Mouse (Mus musculus) heart, postnatal 0 days (tissue): Measurements from ENCODE around the gene Fgfr2. TPM values are rescaled to one million over a fixed set of nuclear protein-coding genes. Genes with fewer than 3 reads are reported as not detected.

Source experiments
- ATAC-seq: fragments of 200-750 bp; cut with Nextera tagmentation; 2 replicates; pipeline ENCODE4 v1.8.0; 2017; ENCODE audit warnings: low read depth, moderate number of reproducible peaks, moderate library complexity; ENCODE audit not compliant: insufficient read depth
- DNase-seq: peaks from one replicate; pipeline ENCODE4 v3.0.0-alpha.2; 2016; ENCODE audit warnings: low spot score
- H3K27ac ChIP-seq: fragments of 300-500 bp; sonication (generic); 2 replicates; pipeline ENCODE4 v1.5.1; 2014; ENCODE audit warnings: low read depth, mild to moderate bottlenecking
- H3K27me3 ChIP-seq: fragments of 300-500 bp; sonication (generic); 2 replicates; pipeline ENCODE4 v1.6.1; 2014; ENCODE audit warnings: low read length, mixed read lengths; ENCODE audit not compliant: control insufficient read depth, insufficient read depth
- H3K36me3 ChIP-seq: fragments of 300-500 bp; sonication (generic); replicated peaks from 2 replicates; pipeline ENCODE4 v1.6.1; 2014; ENCODE audit warnings: low read length, mixed read lengths; ENCODE audit not compliant: control insufficient read depth, insufficient read depth
- H3K4me1 ChIP-seq: fragments of 300-500 bp; sonication (generic); 2 replicates; pipeline ENCODE4 v1.6.1; 2014; ENCODE audit warnings: antibody characterized with exemption; ENCODE audit not compliant: control insufficient read depth, insufficient read depth
- H3K4me2 ChIP-seq: fragments of 300-500 bp; sonication (generic); 2 replicates; pipeline ENCODE4 v1.6.1; 2014; ENCODE audit warnings: low read depth, mild to moderate bottlenecking, low read length, moderate library complexity
- H3K4me3 ChIP-seq: fragments of 300-500 bp; sonication (generic); 2 replicates; pipeline ENCODE4 v1.5.1; 2014; ENCODE audit warnings: low read depth, low read length
- H3K9ac ChIP-seq: fragments of 300-500 bp; sonication (generic); replicated peaks from 2 replicates; pipeline ENCODE4 v1.6.1; 2014; ENCODE audit warnings: low read depth, low read length, mixed read lengths
- H3K9me3 ChIP-seq: fragments of 300-500 bp; sonication (generic); replicated peaks from 2 replicates; pipeline ENCODE4 v1.6.1; 2016; ENCODE audit warnings: low read length; ENCODE audit not compliant: control insufficient read depth
- CTCF ChIP-seq: IDR thresholded peaks from 2 replicates; pipeline ENCODE4 v1.5.1; 2016; ENCODE audit warnings: antibody characterized with exemption, control low read depth, low read depth
- EP300 ChIP-seq: IDR thresholded peaks from 2 replicates; pipeline ENCODE4 v1.6.1; 2016; ENCODE audit warnings: antibody characterized with exemption, low read depth
- WGBS: fragments of 180-500 bp; shearing (Covaris S2); extraction: QIAGEN DNeasy Blood & Tissue Kit; methylation state at CpG from one replicate; pipeline ENCODE4 v1.1.7; 2014; 5-methylcytosine and 5-hydroxymethylcytosine counted together
- polyA plus RNA-seq: library from polyadenylated mRNA; unstranded; fragments of >200 nt; fragmentation: Nextera tagmentation; extraction: Ambion mirVana; gene quantifications from 2 replicates; pipeline ENCODE4 v1.2.1, GENCODE M21; 2015
- total RNA-seq: library from RNA; depleted of rRNA; stranded (reverse); fragments of >200 nt; gene quantifications from 2 replicates; pipeline ENCODE4 v1.2.3, GENCODE M21; 2014; ENCODE audit warnings: low replicate concordance

Fgfr2 gene
- total and polyA plus RNA-seq, 2 experiments from 2014 or later = 3.8 to 11.5 TPM

DNA sequence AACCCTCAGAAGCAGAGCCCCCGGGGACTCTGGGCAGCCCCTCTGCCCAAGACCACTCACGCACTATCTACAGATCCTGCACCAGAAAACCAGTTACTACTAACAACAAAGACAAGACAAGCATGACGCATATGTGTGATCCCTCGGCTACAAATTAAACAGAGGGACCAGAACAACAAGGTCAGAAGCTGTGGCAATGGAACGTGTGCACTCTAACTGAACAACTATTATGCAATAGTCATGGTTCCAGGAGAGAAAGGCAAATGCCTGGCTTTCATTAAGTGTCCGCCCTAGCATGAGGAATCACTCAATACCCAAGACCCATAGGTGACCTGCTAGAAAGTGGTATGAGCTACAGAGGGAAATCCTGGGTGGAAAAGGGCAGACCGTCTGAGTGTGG lies 346.0 kb downstream of the Fgfr2 start:
- H3K27ac ChIP-seq = peak overlapping the region; percentile 71
- no peak overlapping the region for H3K9ac ChIP-seq
- TF ChIP-seq CTCF (no peak), EP300 (no peak)
- 88% methylated on average over 7 of the region's 7 CpGs for WGBS
- DNase-seq (no peak), ATAC-seq (no peak)
- H3K4me2 ChIP-seq = no peak overlapping the region
- H3K9me3 ChIP-seq = no peaks in the 10 kb centered on the region
- H3K27me3 ChIP-seq = no peaks in the 10 kb centered on the region
- H3K36me3 ChIP-seq = peaks cover 11% of the 10 kb centered on the region; the same call in 1 of the 2 replicates
- peaks cover 79% of the 10 kb centered on the region for H3K4me1 ChIP-seq
- H3K4me3 ChIP-seq = no peak overlapping the region

- ATAC-seq = no peak
- Histone ChIP-seq H3K9me3 (no peaks in the 10 kb centered on the region), H3K4me3 (no peak overlapping the region), H3K27ac (peak overlapping the region; percentile 71), H3K4me1 (peaks cover 73% of the 10 kb centered on the region), H3K27me3 (no peaks in the 10 kb centered on the region), H3K4me2 (no peak overlapping the region), H3K9ac (no peak overlapping the region), H3K36me3 (peaks cover 12% of the 10 kb centered on the region; the same call in 1 of the 2 replicates)
- 84% methylated on average over 7 of the region's 7 CpGs for WGBS
- DNase-seq = no peak
- TF ChIP-seq EP300 (no peak), CTCF (no peak)
These were observed 346.6 kb downstream of the Fgfr2 start for GRCm38 (mm10) chr7:132776338-132777111.

- WGBS = 91% methylated on average over 10 of the region's 10 CpGs
- peaks cover 67% of the 10 kb centered on the region for H3K4me1 ChIP-seq
These were observed 347.2 kb downstream of the Fgfr2 start for GRCm38 (mm10) chr7:132775922-132776321.

DNA sequence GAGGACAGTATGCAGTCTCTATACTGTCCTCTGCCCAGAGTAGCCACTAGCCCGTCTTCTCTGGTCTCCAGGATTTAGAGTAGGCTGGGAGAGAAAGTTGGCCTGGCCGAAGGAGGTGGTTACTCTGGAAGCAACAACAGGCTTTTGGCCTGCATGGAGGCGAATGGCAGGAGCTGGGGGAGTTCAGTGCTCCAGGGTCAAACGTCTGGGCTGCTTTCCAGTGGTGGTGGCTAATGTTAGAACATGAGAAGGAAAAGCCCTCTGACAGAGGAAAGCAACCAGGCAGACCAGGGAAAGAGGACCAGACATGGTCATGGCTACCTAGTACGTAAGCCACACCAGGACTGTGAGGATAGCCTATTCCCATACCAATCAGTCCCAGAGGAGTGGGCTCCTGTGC lies 347.8 kb downstream of the Fgfr2 start:
- Histone ChIP-seq H3K27me3 (no peaks in the 10 kb centered on the region), H3K9ac (no peak overlapping the region; the same call in 1 of the 2 replicates), H3K4me1 (peaks cover 63% of the 10 kb centered on the region), H3K27ac (peak overlapping the region; percentile 71), H3K36me3 (peaks cover 23% of the 10 kb centered on the region; the same call in 1 of the 2 replicates), H3K4me3 (no peak overlapping the region), H3K4me2 (no peak overlapping the region; the same call in 1 of the 2 replicates), H3K9me3 (no peaks in the 10 kb centered on the region)
- DNase-seq = peak; percentile 52
- 28% methylated on average over 5 of the region's 5 CpGs for WGBS
- peak; percentile 28; the same call in 1 of the 2 replicates for ATAC-seq
- no peak for TF ChIP-seq CTCF
- TF ChIP-seq EP300 = no peak

More at GRCm38 (mm10) chr7:132775922-132776321, 347.2 kb downstream of the Fgfr2 start:
- Histone ChIP-seq H3K27me3 (no peaks in the 10 kb centered on the region), H3K36me3 (peaks cover 17% of the 10 kb centered on the region; the same call in 1 of the 2 replicates), H3K4me3 (no peak overlapping the region), H3K9ac (no peak overlapping the region; the same call in 1 of the 2 replicates), H3K9me3 (no peaks in the 10 kb centered on the region), H3K4me2 (no peak overlapping the region; the same call in 1 of the 2 replicates), H3K27ac (peak overlapping the region; percentile 71)
- ATAC-seq (no peak), DNase-seq (no peak)
- TF ChIP-seq CTCF = no peak
- TF ChIP-seq EP300 = no peak

DNA sequence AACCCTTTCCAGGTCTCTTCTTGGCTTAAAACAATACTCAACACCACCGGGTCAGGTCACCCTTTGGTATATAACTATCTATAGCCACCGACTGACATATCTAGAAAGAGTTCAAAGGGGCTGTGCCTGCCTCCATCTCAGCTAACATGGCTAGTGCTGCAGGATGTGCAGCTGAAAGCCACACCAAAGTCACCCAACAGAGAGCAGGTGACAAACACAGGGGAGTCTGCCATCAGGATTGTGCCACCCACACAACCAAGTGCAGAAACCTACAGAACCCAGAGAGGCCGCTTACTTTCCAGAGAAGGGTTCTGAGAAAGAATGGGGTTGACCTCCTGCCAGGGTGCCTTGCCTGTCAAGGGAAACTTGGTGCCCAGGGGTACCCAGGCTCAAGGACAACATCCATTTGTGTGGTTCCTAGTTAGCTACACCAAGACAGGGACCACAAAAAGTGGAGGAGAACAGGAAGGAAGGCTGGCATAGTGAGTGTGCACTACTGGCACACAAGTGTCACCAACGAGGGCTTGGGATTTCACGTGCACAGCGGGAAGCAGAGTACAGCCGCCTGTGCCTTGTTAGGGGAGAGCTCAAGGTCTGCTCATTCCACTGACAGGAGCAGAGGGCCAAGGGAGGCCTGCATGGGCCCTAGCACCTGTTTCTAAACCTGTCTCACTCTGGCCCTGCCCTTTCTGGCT lies 350.0 kb downstream of the Fgfr2 start:
- Histone ChIP-seq H3K9ac (no peak overlapping the region), H3K27ac (no peak overlapping the region), H3K4me2 (no peak overlapping the region), H3K9me3 (no peaks in the 10 kb centered on the region), H3K4me1 (peaks cover 42% of the 10 kb centered on the region), H3K4me3 (no peak overlapping the region), H3K36me3 (peaks cover 36% of the 10 kb centered on the region; the same call in 1 of the 2 replicates), H3K27me3 (no peaks in the 10 kb centered on the region)
- 70% methylated on average over 7 of the region's 7 CpGs for WGBS
- no peak for ATAC-seq
- DNase-seq = no peak
- TF ChIP-seq CTCF = no peak
- TF ChIP-seq EP300 = no peak
